Mouse (Mus musculus) heart, embryonic 13.5 days (tissue): ENCODE measurements at regions not wholly inside any gene's neighbourhood (a gene's known extent, or its start where the extent isn't known, plus 50 kb on each side); places are given as distances from the start of the nearest gene placed in this dataset.

ENCODE experiments used
- ATAC-seq: fragments of 200-750 bp; cut with Nextera tagmentation; 2 replicates; pipeline ENCODE4 v1.8.0; 2017; ENCODE audit warnings: moderate TSS enrichment; ENCODE audit not compliant: insufficient number of reproducible peaks, low FRiP score, low TSS enrichment; ENCODE audit errors: extremely low read depth
- H3K27ac ChIP-seq: fragments of 300-500 bp; sonication (generic); replicated peaks from 2 replicates; pipeline ENCODE4 v1.5.1; 2015; ENCODE audit warnings: moderate library complexity, mild to moderate bottlenecking, inconsistent platforms
- H3K27me3 ChIP-seq: fragments of 300-500 bp; sonication (generic); replicated peaks from 2 replicates; pipeline ENCODE4 v1.6.1; 2015; ENCODE audit warnings: mild to moderate bottlenecking, inconsistent platforms
- H3K36me3 ChIP-seq: fragments of 300-500 bp; sonication (generic); 2 replicates; pipeline ENCODE4 v1.6.1; 2015; ENCODE audit warnings: mild to moderate bottlenecking, inconsistent platforms
- H3K4me1 ChIP-seq: fragments of 300-500 bp; sonication (generic); 2 replicates; pipeline ENCODE4 v1.6.1; 2015; ENCODE audit warnings: inconsistent platforms
- H3K4me2 ChIP-seq: fragments of 300-500 bp; sonication (generic); 2 replicates; pipeline ENCODE4 v1.6.1; 2015; ENCODE audit warnings: inconsistent platforms, mild to moderate bottlenecking, moderate library complexity
- H3K4me3 ChIP-seq: fragments of 300-500 bp; sonication (generic); 2 replicates; pipeline ENCODE4 v1.5.1; 2015; ENCODE audit warnings: moderate library complexity, mild to moderate bottlenecking, inconsistent platforms
- H3K9ac ChIP-seq: fragments of 300-500 bp; sonication (generic); 2 replicates; pipeline ENCODE4 v1.6.1; 2015; ENCODE audit warnings: inconsistent platforms, mild to moderate bottlenecking, moderate library complexity
- H3K9me3 ChIP-seq: fragments of 300-500 bp; sonication (generic); 2 replicates; pipeline ENCODE4 v1.6.1; 2016; ENCODE audit warnings: inconsistent platforms
- WGBS: fragments of 180-500 bp; shearing (Covaris S2); methylation state at CpG from one replicate; pipeline ENCODE4 v1.1.7; 2015; ENCODE audit warnings: mixed read lengths; 5-methylcytosine and 5-hydroxymethylcytosine counted together

- ATAC-seq = no peak
- Histone ChIP-seq H3K27ac (no peak overlapping the region), H3K9ac (no peak overlapping the region), H3K4me1 (no peaks in the 10 kb centered on the region), H3K36me3 (no peaks in the 10 kb centered on the region), H3K27me3 (no peaks in the 10 kb centered on the region), H3K4me3 (no peak overlapping the region), H3K9me3 (no peaks in the 10 kb centered on the region), H3K4me2 (no peak overlapping the region)
- 51% methylated on average over 3 of the region's 3 CpGs for WGBS
Measured at GRCm38 (mm10) chr12:106992421-106992820, 496.0 kb upstream of the 3110018I06Rik start.

- Histone ChIP-seq H3K9me3 (no peaks in the 10 kb centered on the region), H3K4me3 (no peak overlapping the region), H3K9ac (no peak overlapping the region), H3K4me1 (no peaks in the 10 kb centered on the region), H3K27ac (no peak overlapping the region), H3K4me2 (no peak overlapping the region), H3K36me3 (no peaks in the 10 kb centered on the region), H3K27me3 (no peaks in the 10 kb centered on the region)
- WGBS = 60% methylated on average over 4 of the region's 4 CpGs
- ATAC-seq = no peak
Measured at GRCm38 (mm10) chr12:106993011-106993410, 495.4 kb upstream of the 3110018I06Rik start.

- ATAC-seq = no peak
- H3K4me3 ChIP-seq = peak overlapping the region; percentile 31
- 31% methylated on average over 20 of the region's 20 CpGs for WGBS
Measured at GRCm38 (mm10) chr12:107010995-107011786, 477.2 kb upstream of the 3110018I06Rik start.

GRCm38 (mm10) chr12:107016801-107017200 is 471.6 kb upstream of the 3110018I06Rik start:
- no peak for ATAC-seq
- no peak overlapping the region for H3K27ac ChIP-seq
- no peaks in the 10 kb centered on the region; the same call in 1 of the 2 replicates for H3K4me1 ChIP-seq
- no peak overlapping the region for H3K9ac ChIP-seq
- no peak overlapping the region for H3K4me3 ChIP-seq
- no peaks in the 10 kb centered on the region; the same call in 1 of the 2 replicates for H3K27me3 ChIP-seq
- 53% methylated on average over 2 of the region's 2 CpGs for WGBS
- no peaks in the 10 kb centered on the region for H3K36me3 ChIP-seq
- no peak overlapping the region for H3K4me2 ChIP-seq
- no peaks in the 10 kb centered on the region for H3K9me3 ChIP-seq

More at GRCm38 (mm10) chr12:107010995-107011786, 477.2 kb upstream of the 3110018I06Rik start:
- peaks cover 15% of the 10 kb centered on the region for H3K4me1 ChIP-seq
- no peaks in the 10 kb centered on the region for H3K36me3 ChIP-seq
- H3K9ac ChIP-seq = no peak overlapping the region
- H3K4me2 ChIP-seq = peak overlapping the region; percentile 65
- H3K27ac ChIP-seq = 0 out of 2 replicates have a peak overlapping the region, but pooled peaks have one; percentile 20
- H3K9me3 ChIP-seq = no peaks in the 10 kb centered on the region
- no peaks in the 10 kb centered on the region for H3K27me3 ChIP-seq

DNA sequence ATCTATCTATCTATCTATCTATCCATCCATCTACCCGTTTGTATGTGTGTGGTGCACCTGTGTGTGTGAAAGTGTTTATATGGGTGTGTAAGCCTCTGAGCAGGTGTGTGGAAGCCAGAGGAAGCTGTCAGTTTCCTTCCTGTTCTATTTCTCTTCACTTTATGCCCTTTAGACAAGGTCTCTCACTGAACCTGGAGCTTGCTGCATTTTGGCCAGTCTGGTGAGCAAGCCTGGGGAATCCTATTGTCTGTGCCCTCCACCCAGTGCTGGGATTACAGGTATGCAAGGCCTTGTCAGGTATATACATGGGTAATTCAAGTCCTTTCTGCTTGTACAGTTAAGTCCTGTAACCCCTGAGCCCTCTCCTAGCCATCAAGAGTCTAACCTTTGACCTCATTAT is 466.6 kb upstream of the 3110018I06Rik start:
- no peak overlapping the region for H3K4me2 ChIP-seq
- H3K4me3 ChIP-seq = no peak overlapping the region
- H3K27ac ChIP-seq = no peak overlapping the region
- no peak overlapping the region for H3K9ac ChIP-seq
- whole genome bisulfite sequencing = 55% methylated on average over 1 of the region's 1 CpGs
- no peaks in the 10 kb centered on the region for H3K9me3 ChIP-seq
- H3K36me3 ChIP-seq = no peaks in the 10 kb centered on the region
- peaks cover 9% of the 10 kb centered on the region for H3K27me3 ChIP-seq
- no peaks in the 10 kb centered on the region for H3K4me1 ChIP-seq
- no peak for ATAC-seq

GRCm38 (mm10) chr12:107026821-107027220 is 461.6 kb upstream of the 3110018I06Rik start:
- H3K36me3 ChIP-seq = no peaks in the 10 kb centered on the region
- 71% methylated on average over 5 of the region's 5 CpGs for WGBS
- no peak overlapping the region for H3K4me3 ChIP-seq
- peaks cover 29% of the 10 kb centered on the region for H3K27me3 ChIP-seq
- no peak overlapping the region for H3K9ac ChIP-seq
- no peak overlapping the region for H3K4me2 ChIP-seq
- H3K4me1 ChIP-seq = peaks cover 9% of the 10 kb centered on the region; the same call in 1 of the 2 replicates
- ATAC-seq = no peak
- H3K9me3 ChIP-seq = no peaks in the 10 kb centered on the region
- H3K27ac ChIP-seq = no peak overlapping the region

DNA sequence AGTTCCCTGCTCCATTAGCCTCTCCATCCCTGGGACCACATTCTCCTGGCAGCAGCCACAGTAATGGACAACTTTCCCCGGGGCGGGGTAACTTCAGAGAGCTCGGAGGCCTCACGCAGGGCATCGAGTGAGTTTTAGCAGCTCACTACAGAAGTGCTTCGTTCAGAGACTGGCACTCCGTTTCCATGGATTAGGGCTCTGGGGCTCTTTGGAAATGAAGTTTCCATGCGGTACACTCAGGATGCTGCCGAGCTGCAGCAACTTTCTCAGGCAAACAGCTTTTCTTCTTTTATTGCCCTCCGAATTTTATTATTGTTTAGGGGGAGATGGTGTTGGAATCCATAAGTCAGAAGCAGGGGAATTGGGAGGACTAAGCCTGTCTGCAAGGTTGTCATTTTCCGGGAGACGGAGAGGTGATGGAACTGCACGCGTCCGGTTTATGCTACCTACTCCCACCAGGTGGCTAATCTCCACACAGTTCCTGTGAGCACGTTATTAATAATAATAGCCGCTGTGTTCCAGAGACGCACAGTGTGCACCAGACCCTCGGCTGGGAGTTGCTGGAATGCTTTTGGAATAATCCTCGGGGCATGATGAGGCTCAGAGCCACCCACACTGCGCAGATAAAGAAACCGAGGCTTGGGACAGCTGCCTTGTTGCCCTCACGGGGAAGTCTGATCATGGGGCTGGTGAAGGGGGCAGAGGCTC is 460.4 kb upstream of the 3110018I06Rik start:
- H3K9me3 ChIP-seq = no peaks in the 10 kb centered on the region
- H3K36me3 ChIP-seq = no peaks in the 10 kb centered on the region
- no peak overlapping the region for H3K9ac ChIP-seq
- H3K27ac ChIP-seq = no peak overlapping the region
- WGBS = 29% methylated on average over 23 of the region's 23 CpGs
- H3K27me3 ChIP-seq = peaks cover 29% of the 10 kb centered on the region
- ATAC-seq = no peak
- peak overlapping the region; percentile 53 for H3K4me2 ChIP-seq
- 0 out of 2 replicates have a peak overlapping the region, but pooled peaks have one; percentile 11 for H3K4me3 ChIP-seq
- peaks cover 9% of the 10 kb centered on the region; the same call in 1 of the 2 replicates for H3K4me1 ChIP-seq

DNA sequence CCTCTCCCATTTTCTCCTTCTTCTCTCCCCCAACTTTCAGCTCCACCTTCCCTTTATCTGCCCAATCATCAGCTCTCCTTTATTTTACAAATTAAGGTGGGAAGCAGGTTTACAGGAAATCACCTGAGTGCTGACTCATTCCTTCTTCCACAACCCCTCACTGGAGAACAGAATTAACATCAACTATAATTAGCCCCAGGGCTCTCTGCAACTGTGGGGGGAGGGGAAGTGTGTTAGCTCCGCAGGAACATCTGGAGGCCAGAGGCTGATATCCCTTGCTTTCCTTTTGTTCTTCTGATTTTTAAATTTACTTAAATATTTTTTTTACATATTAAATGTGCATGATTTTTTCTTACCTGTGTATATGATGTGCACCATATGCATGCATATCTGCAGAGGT is 459.4 kb upstream of the 3110018I06Rik start:
- Histone ChIP-seq H3K4me3 (no peak overlapping the region), H3K36me3 (no peaks in the 10 kb centered on the region), H3K4me1 (peaks cover 9% of the 10 kb centered on the region; the same call in 1 of the 2 replicates), H3K27me3 (peaks cover 29% of the 10 kb centered on the region), H3K9me3 (no peaks in the 10 kb centered on the region), H3K27ac (no peak overlapping the region), H3K4me2 (no peak overlapping the region), H3K9ac (no peak overlapping the region)
- ATAC-seq = no peak
- WGBS = 31% methylated on average over 1 of the region's 1 CpGs

- H3K27me3 ChIP-seq = no peaks in the 10 kb centered on the region
- no peaks in the 10 kb centered on the region for H3K4me1 ChIP-seq
- H3K4me2 ChIP-seq = no peak overlapping the region
- no peak overlapping the region for H3K4me3 ChIP-seq
- no peak for ATAC-seq
- no peaks in the 10 kb centered on the region for H3K9me3 ChIP-seq
- H3K27ac ChIP-seq = no peak overlapping the region
- WGBS = 61% methylated on average over 6 of the region's 6 CpGs
- H3K36me3 ChIP-seq = no peaks in the 10 kb centered on the region
- no peak overlapping the region for H3K9ac ChIP-seq
Measured at GRCm38 (mm10) chr12:107036357-107036756, 452.1 kb upstream of the 3110018I06Rik start.

GRCm38 (mm10) chr12:107041927-107042652 is 446.3 kb upstream of the 3110018I06Rik start:
- Histone ChIP-seq H3K9me3 (no peaks in the 10 kb centered on the region), H3K36me3 (no peaks in the 10 kb centered on the region), H3K4me3 (no peak overlapping the region), H3K27me3 (no peaks in the 10 kb centered on the region), H3K9ac (no peak overlapping the region), H3K4me2 (no peak overlapping the region), H3K27ac (no peak overlapping the region), H3K4me1 (no peaks in the 10 kb centered on the region)
- whole genome bisulfite sequencing = 72% methylated on average over 13 of the region's 13 CpGs
- no peak for ATAC-seq

GRCm38 (mm10) chr12:107046496-107046895 is 441.9 kb upstream of the 3110018I06Rik start:
- Histone ChIP-seq H3K4me3 (no peak overlapping the region), H3K27ac (no peak overlapping the region), H3K4me1 (no peaks in the 10 kb centered on the region), H3K9ac (no peak overlapping the region), H3K9me3 (no peaks in the 10 kb centered on the region), H3K4me2 (no peak overlapping the region), H3K27me3 (no peaks in the 10 kb centered on the region), H3K36me3 (no peaks in the 10 kb centered on the region)
- ATAC-seq = no peak
- 72% methylated on average over 3 of the region's 3 CpGs for WGBS
